ENCODE assay signal across 9 mouse cellular contexts in the genomic region with DNA sequence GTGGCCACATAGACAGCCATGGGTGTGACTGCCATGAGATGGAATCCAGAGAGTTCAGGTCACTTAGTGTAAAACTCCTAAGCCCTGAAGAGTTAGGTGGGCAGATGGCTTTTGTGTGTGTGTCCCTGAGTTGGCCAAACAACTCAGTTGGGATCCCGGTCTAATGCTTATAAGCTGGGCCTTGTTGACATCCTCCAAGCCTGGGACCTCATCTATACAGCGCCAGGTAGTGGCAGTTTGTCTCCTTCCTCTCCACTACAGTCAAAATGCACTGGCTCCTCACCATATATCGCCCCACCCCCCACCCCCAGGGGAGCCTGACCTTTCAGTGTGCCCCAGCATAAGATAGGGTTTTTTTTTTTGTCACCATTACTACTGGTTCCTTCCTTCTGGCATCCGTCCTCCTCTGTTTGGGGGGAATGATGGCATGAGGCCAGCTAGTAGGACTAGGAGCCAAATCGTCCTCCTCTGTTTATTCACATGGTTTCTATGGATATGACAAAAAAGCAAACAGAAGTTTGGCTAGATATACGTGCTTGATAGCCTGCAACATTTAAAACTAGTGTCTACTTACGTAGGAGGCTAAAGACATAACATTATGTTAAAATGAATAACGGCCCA. TPM values are rescaled to one million over a fixed set of nuclear protein-coding genes. Genes with fewer than 3 reads are reported as not detected.
DNase-seq lines count a peak whose midpoint lies in the region; ATAC-seq and TF ChIP-seq lines count a peak whose summit lies in the region.
"Had no signal": no experiment of that assay in that cellular context is flagged by ENCODE, and none has a peak within 500 bp of the region (broad histone marks: within the 10 kb centered on the region; RNA-seq: fewer than 3 reads in every experiment).

No protein-coding gene starts in this region.

- peak overlapping the region; percentile 77 for H3K27ac ChIP-seq in kidney, embryonic 15.5 days
- H3K27ac ChIP-seq in brown adipose tissue, adult 24 weeks (replicated peaks; ENCODE audit: low read depth, low read length), result peak overlapping the region; percentile 68
- H3K27ac ChIP-seq in intestine, postnatal 0 days (ENCODE audit: low read depth, low read length), result peak overlapping the region; percentile 68; the same call in 1 of the 2 replicates
- H3K27ac ChIP-seq: midbrain, embryonic 13.5 days had no signal

- ATAC-seq in kidney, embryonic 15.5 days (replicated peaks; ENCODE audit: low FRiP score), result no peak
- ATAC-seq in intestine, postnatal 0 days, result no peak
- ATAC-seq: midbrain, embryonic 13.5 days had no signal

- WGBS in kidney, embryonic 15.5 days, result 50% methylated on average over 8 of the region's 8 CpGs
- 50% methylated on average over 8 of the region's 8 CpGs for WGBS in intestine, postnatal 0 days

- H3K27me3 ChIP-seq in kidney, embryonic 15.5 days, result no peaks in the 10 kb centered on the region
- no peaks in the 10 kb centered on the region for H3K27me3 ChIP-seq in intestine, postnatal 0 days (replicated peaks; ENCODE audit: control insufficient read depth, insufficient read depth, low read length)
- H3K27me3 ChIP-seq: midbrain, embryonic 13.5 days had no signal

- H3K9ac ChIP-seq in kidney, embryonic 15.5 days, result no peak overlapping the region
- H3K9ac ChIP-seq in intestine, postnatal 0 days (ENCODE audit: low read depth, low read length), result no peak overlapping the region
- H3K9ac ChIP-seq: midbrain, embryonic 13.5 days had no signal

- TF ChIP-seq CTCF in intestine, postnatal 0 days (IDR thresholded peaks at IDR 0.05; ENCODE audit: low read depth), result 0 out of 2 replicates have a peak, but pooled peaks have one; percentile 8

- peaks cover 52% of the 10 kb centered on the region for H3K4me1 ChIP-seq in kidney, embryonic 15.5 days
- H3K4me1 ChIP-seq in brown adipose tissue, adult 24 weeks (ENCODE audit: control insufficient read depth, insufficient read depth, insufficient read length, low read length), result peaks cover 38% of the 10 kb centered on the region
- H3K4me1 ChIP-seq in intestine, postnatal 0 days (replicated peaks; ENCODE audit: control insufficient read depth, insufficient read depth, low read length), result peaks cover 11% of the 10 kb centered on the region

- no peak for DNase-seq in kidney, adult 8-10 months
- DNase-seq in naive thymus-derived CD4-positive, alpha-beta T cell, adult 2 months (ENCODE audit: low read depth), result peak; percentile 22
- DNase-seq in natural killer cell, adult 2 months (ENCODE audit: low spot score in 2 of 2), result no peak
- no peak for DNase-seq in adrenal gland, postnatal 36 days
- DNase-seq in cerebellum, postnatal 36 days, result no peak

- no peak overlapping the region for H3K4me3 ChIP-seq in kidney, embryonic 15.5 days (replicated peaks)
- H3K4me3 ChIP-seq in brown adipose tissue, adult 24 weeks (ENCODE audit: insufficient read depth, low read depth, low read length), result no peak overlapping the region
- no peak overlapping the region for H3K4me3 ChIP-seq in intestine, postnatal 0 days (ENCODE audit: low read depth, low read length)
- H3K4me3 ChIP-seq: midbrain, embryonic 13.5 days had no signal

- H3K36me3 ChIP-seq in kidney, embryonic 15.5 days, result no peaks in the 10 kb centered on the region
- H3K36me3 ChIP-seq in intestine, postnatal 0 days (ENCODE audit: control insufficient read depth, insufficient read depth), result no peaks in the 10 kb centered on the region
- H3K36me3 ChIP-seq: midbrain, embryonic 13.5 days had no signal

- no peak overlapping the region for H3K4me2 ChIP-seq in kidney, embryonic 15.5 days
- no peak overlapping the region for H3K4me2 ChIP-seq in intestine, postnatal 0 days (replicated peaks; ENCODE audit: low read depth)
- H3K4me2 ChIP-seq: midbrain, embryonic 13.5 days had no signal

- no peaks in the 10 kb centered on the region for H3K9me3 ChIP-seq in kidney, embryonic 15.5 days (replicated peaks)
- H3K9me3 ChIP-seq in intestine, postnatal 0 days (ENCODE audit: control insufficient read depth), result no peaks in the 10 kb centered on the region
- H3K9me3 ChIP-seq: midbrain, embryonic 13.5 days had no signal

RNA-seq across cellular contexts. Expression of a gene that starts 18.0 kb away (rescaled TPM):
- not detected in 2 replicates for polyA plus RNA-seq in kidney, embryonic 15.5 days (2015; fragmentation: Nextera tagmentation; extraction: Ambion mirVana)
- not detected in 2 replicates for polyA plus RNA-seq in brown adipose tissue, adult 24 weeks (2012; ENCODE audit: insufficient read depth, insufficient read length, missing spikeins)
- not detected in 2 replicates for polyA plus RNA-seq in intestine, postnatal 0 days (2015; fragmentation: Nextera tagmentation; extraction: Ambion mirVana)
- not detected for total RNA-seq in adrenal gland, postnatal 36 days (2021)
- polyA plus RNA-seq: midbrain, embryonic 13.5 days had no signal
